Mouse (Mus musculus) liver, adult 2 months (tissue): ENCODE results near the gene Ackr3.

Experiments used
- CTCF ChIP-seq: fragments of 200-500 bp; IDR thresholded peaks from 2 replicates; pipeline ENCODE4 v1.5.1; 2011; ENCODE audit warnings: low read depth, low read length, control low read depth
- POLR2A ChIP-seq: fragments of 200-500 bp; IDR thresholded peaks from 2 replicates; pipeline ENCODE4 v1.6.1; 2011; ENCODE audit warnings: low read length, control low read depth; ENCODE audit not compliant: insufficient read depth; ENCODE audit errors: extremely low read depth

DNA sequence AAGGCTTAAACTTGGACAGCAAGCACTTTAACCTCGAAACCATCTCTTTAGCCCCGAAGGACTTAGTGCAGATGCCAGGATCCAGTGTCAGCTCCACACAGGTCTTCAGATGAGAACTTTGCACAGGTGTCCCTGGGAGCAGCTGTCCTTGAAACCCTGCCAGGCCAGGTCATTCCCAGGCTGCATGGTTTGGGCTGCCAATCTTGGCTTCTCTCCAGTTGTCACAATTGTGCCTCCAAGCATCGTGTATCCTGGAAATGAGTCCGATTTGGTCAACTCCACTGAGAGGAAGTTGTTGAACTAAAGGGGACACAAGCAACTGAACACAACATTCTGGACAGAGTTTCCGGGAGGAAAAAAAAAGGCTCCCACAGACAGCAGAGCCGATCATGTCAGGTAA is 42.2 kb upstream of the Ackr3 start:
- TF ChIP-seq CTCF (no peak), POLR2A (no peak)
